In genomic region chr7:145112146-145112830, GRCm38 (mm10) we compare ENCODE assay signal across 8 mouse cellular contexts.
DNase-seq lines count a peak whose midpoint lies in the region; ATAC-seq and TF ChIP-seq lines count a peak whose summit lies in the region.

No protein-coding gene starts in this region.

- peak; percentile 28 for DNase-seq in kidney, postnatal 0 days (ENCODE audit: low spot score)
- DNase-seq in kidney, adult 18-20 months: no peak
- no peak for DNase-seq in CH12.LX (ENCODE audit: extremely low read depth)
- DNase-seq in urinary bladder, postnatal 10 days (ENCODE audit: low spot score): no peak
- DNase-seq in embryo, embryonic 10 days (ENCODE audit: low spot score): no peak
- DNase-seq in spleen, postnatal 36 days (ENCODE audit: low spot score in 2 of 2): no peak

- H3K4me1 ChIP-seq in kidney, postnatal 0 days (replicated peaks; ENCODE audit: insufficient read depth, low read length): peaks cover 27% of the 10 kb centered on the region
- peaks cover 22 to 46% of the 10 kb centered on the region in 2 experiments for H3K4me1 ChIP-seq in CH12.LX (ENCODE audit: control insufficient read depth in 1 of 2, insufficient read depth in 2 of 2)
- peaks cover 36% of the 10 kb centered on the region for H3K4me1 ChIP-seq in embryonic fibroblast, embryonic 13.5 days (ENCODE audit: control insufficient read depth, insufficient read depth, low read length)

- peak overlapping the region; percentile 94 for H3K27ac ChIP-seq in kidney, postnatal 0 days
- no peak overlapping the region for H3K27ac ChIP-seq in CH12.LX (ENCODE audit: insufficient read depth, low read depth)
- H3K27ac ChIP-seq in embryonic fibroblast, embryonic 13.5 days (ENCODE audit: insufficient read depth, low read length): peak overlapping the region; percentile 86

- H3K9ac ChIP-seq in kidney, postnatal 0 days (ENCODE audit: low read depth, low read length): no peak overlapping the region
- no peak overlapping the region for H3K9ac ChIP-seq in CH12.LX (ENCODE audit: insufficient read depth, low read depth)

- no peak for TF ChIP-seq CTCF in kidney, postnatal 0 days (IDR thresholded peaks at IDR 0.05; ENCODE audit: low read depth)
- no peak for TF ChIP-seq CTCF in CH12.LX (conservative IDR thresholded peaks at IDR 0.05 in 1 of 2, IDR thresholded peaks at IDR 0.05 in 1 of 2; ENCODE audit: low read depth in 2 of 2, low read length in 2 of 2)
- no peak for TF ChIP-seq CTCF in embryonic fibroblast, embryonic 13.5 days (IDR thresholded peaks at IDR 0.05; ENCODE audit: borderline replicate concordance, insufficient read depth, low read length)

- TF ChIP-seq EP300 in CH12.LX (IDR thresholded peaks at IDR 0.05; ENCODE audit: low read length): no peak

- no peak for TF ChIP-seq POLR2A in CH12.LX (IDR thresholded peaks at IDR 0.05; ENCODE audit: low read depth, low read length)
- no peak; the same call in 1 of the 2 replicates for TF ChIP-seq POLR2A in embryonic fibroblast, embryonic 13.5 days (IDR thresholded peaks at IDR 0.05; ENCODE audit: low read depth, low read length)

- H3K79me2 ChIP-seq in CH12.LX (replicated peaks; ENCODE audit: control insufficient read depth, extremely low read depth, insufficient read depth, poor library complexity, severe bottlenecking): no peaks in the 10 kb centered on the region

- H3K9me3 ChIP-seq in kidney, postnatal 0 days (replicated peaks; ENCODE audit: low read length): no peaks in the 10 kb centered on the region
- no peaks in the 10 kb centered on the region for H3K9me3 ChIP-seq in CH12.LX (replicated peaks; ENCODE audit: low read length)

- no peaks in the 10 kb centered on the region for H3K27me3 ChIP-seq in kidney, postnatal 0 days (ENCODE audit: insufficient read depth, low read length)
- peaks cover 16% of the 10 kb centered on the region for H3K27me3 ChIP-seq in CH12.LX (replicated peaks)

- no peak for ATAC-seq in kidney, postnatal 0 days (replicated peaks; ENCODE audit: low FRiP score, low read depth)
- peak; percentile 46 for ATAC-seq in megakaryocyte, adult 5-6 weeks (ENCODE audit: poor library complexity, severe bottlenecking)

- dilution Hi-C loops in CH12.LX (cut with MboI; ENCODE audit: extremely low pct_ligation_motif_present, extremely low pct_unique_long_range_greater_than_20kb, low sequenced_read_pairs): no loop called here

- H3K36me3 ChIP-seq in kidney, postnatal 0 days (ENCODE audit: insufficient read depth, low read length): no peaks in the 10 kb centered on the region
- H3K36me3 ChIP-seq in CH12.LX (replicated peaks in 1 of 2; ENCODE audit: control insufficient read depth in 1 of 2, insufficient read depth in 1 of 2, low read length in 1 of 2): no peaks in the 10 kb centered on the region

- TF ChIP-seq RAD21 in CH12.LX (IDR thresholded peaks at IDR 0.05; ENCODE audit: low read depth, low read length): no peak

- in situ Hi-C loops in CH12.LX (cut with MboI; ENCODE audit: low pct_ligation_motif_present, low pct_unique_long_range_greater_than_20kb, low sequenced_read_pairs): no loop called here

- no peak overlapping the region for H3K4me3 ChIP-seq in kidney, postnatal 0 days (replicated peaks; ENCODE audit: low read depth, low read length)
- no peak overlapping the region for H3K4me3 ChIP-seq in CH12.LX (replicated peaks in 1 of 3; ENCODE audit: low read depth in 2 of 3, low read length in 2 of 3, poor library complexity in 1 of 3)
- H3K4me3 ChIP-seq in embryonic fibroblast, embryonic 13.5 days (ENCODE audit: insufficient read depth, low read length): no peak overlapping the region

- peak overlapping the region; percentile 39; the same call in 1 of the 2 replicates for H3K4me2 ChIP-seq in kidney, postnatal 0 days (ENCODE audit: low read length)
- H3K4me2 ChIP-seq in CH12.LX (ENCODE audit: insufficient read depth, low read depth, poor library complexity, severe bottlenecking): peak overlapping the region; percentile 58; the same call in 1 of the 2 replicates

TF ChIP-seq in CH12.LX, 34 proteins besides CTCF, POLR2A, EP300 and RAD21:
- TF ChIP-seq ZC3H11A (IDR thresholded peaks at IDR 0.05; ENCODE audit: low read depth, low read length) (no peak), BHLHE40 (IDR thresholded peaks at IDR 0.05; ENCODE audit: low read depth, low read length) (peak; percentile 27; the same call in 1 of the 2 replicates)
